Mouse (Mus musculus): Measurements from ENCODE around the gene Mybpc3. TPM values are rescaled to one million over a fixed set of nuclear protein-coding genes. Genes with fewer than 3 reads are reported as not detected.

Mybpc3 gene
- 0.16 and 0.32 TPM in 2 replicates for polyA plus RNA-seq (2016; fragmentation: Nextera tagmentation; extraction: Ambion mirVana)

DNA sequence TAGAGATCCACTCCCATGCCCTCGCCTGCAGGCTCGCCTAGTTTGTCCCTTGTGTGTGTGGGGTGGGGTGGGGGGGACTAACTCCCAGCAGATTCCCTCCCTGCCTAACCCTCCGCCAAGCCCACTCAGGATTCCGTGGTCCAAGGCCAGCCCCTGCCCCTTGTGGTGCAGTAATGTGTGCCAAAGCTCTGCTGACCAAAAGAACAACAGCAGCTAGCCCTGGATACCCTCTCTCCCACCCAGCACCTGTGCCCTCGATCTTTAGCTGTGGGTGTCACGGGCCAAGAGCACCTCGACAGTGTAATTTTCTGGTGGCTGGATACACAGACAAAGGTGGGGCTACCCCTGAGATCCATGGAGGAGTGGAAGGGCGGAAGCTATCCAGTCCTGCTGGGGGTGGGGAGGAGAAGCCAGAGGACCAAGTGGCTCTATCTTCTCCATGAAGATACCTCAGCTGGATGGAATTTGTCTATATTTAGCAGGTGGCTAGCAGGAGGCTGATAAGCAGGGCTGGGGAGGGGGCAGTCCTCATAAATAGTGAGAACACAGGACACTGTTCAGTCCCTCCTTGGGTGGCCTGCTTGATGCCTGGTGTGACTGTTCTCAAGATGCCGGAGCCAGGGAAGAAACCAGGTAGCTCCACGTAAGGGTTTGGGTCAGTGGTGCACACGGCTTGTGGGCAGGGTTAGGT is at the start of gene Mybpc3:
Mybpc3 (plus strand) TSS at position 560 of the 691 bp plus-strand sequence.
- Histone ChIP-seq H3K4me3 (no peak within 1 kb of the TSS), H3K9ac (replicated peaks) (no peak within 1 kb of the TSS), H3K27ac (replicated peaks) (no peak within 1 kb of the TSS), H3K4me1 (peaks cover 8% of the 10 kb centered on the region), H3K27me3 (peaks cover 24% of the 10 kb centered on the region), H3K9me3 (no peaks in the 10 kb centered on the region), H3K4me2 (replicated peaks) (no peak within 1 kb of the TSS), H3K36me3 (no peaks in the 10 kb centered on the region)
- ATAC-seq (ENCODE audit: low FRiP score, low read depth) = no peak
- WGBS = 82% methylated on average over 11 of the region's 11 CpGs

DNA sequence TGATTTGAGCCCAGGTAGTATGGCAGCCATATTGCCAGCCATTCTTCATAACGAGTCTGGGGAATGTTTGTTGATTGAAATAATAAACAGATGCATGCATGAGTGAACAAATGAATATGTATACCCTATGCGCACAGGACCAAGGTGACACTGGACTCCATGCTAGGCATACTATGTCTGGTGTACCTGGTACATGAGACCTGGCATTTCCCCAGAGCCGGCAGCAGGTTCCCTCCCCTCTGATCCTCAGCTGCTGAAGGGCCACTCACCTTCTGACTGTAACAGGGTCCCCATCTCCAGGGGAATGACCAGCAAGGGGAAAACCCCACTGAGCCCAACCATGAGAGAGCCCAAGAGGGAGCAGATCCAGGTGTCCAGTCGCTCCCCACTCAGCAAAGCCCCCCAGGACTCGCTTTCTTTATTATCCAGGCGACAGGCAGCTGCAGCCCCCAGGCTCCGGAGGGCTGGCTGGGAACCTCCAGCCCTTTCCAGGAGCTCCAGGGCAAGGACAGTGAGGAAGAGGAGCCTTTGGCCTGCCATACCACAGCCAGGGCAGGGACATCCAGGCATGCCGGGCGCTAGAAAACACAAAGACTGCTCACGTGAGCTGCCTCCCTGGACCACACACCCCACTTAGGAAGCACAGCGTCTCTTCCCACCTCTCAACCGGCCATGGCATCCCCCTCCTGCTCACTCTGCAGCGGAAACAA is 49.6 kb upstream of the Mybpc3 start:
- Histone ChIP-seq H3K36me3 (peaks cover 24% of the 10 kb centered on the region), H3K9ac (replicated peaks) (no peak overlapping the region), H3K27me3 (no peaks in the 10 kb centered on the region), H3K27ac (replicated peaks) (no peak overlapping the region), H3K9me3 (no peaks in the 10 kb centered on the region), H3K4me3 (no peak overlapping the region), H3K4me1 (peaks cover 22% of the 10 kb centered on the region), H3K4me2 (replicated peaks) (peak overlapping the region; percentile 82)
- 59% methylated on average over 13 of the region's 13 CpGs for WGBS
- ATAC-seq (ENCODE audit: low FRiP score, low read depth) = no peak

DNA sequence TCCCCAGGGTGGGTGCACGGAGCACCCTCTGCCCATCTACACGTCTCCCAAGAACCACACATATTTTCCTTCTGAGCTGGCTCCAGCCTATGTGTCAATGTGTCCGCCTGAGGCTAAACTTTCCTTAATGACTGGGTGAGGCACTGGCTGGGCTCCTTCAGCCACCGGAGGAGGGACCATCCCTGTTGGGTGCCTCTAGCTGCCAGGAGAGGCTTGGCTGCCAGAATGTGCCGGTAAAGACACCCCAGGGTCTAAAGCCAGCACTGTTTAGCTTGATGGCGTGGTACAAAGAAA is 49.1 kb upstream of the Mybpc3 start:
- Histone ChIP-seq H3K9ac (replicated peaks) (no peak overlapping the region), H3K4me2 (replicated peaks) (peak overlapping the region; percentile 82)

DNA sequence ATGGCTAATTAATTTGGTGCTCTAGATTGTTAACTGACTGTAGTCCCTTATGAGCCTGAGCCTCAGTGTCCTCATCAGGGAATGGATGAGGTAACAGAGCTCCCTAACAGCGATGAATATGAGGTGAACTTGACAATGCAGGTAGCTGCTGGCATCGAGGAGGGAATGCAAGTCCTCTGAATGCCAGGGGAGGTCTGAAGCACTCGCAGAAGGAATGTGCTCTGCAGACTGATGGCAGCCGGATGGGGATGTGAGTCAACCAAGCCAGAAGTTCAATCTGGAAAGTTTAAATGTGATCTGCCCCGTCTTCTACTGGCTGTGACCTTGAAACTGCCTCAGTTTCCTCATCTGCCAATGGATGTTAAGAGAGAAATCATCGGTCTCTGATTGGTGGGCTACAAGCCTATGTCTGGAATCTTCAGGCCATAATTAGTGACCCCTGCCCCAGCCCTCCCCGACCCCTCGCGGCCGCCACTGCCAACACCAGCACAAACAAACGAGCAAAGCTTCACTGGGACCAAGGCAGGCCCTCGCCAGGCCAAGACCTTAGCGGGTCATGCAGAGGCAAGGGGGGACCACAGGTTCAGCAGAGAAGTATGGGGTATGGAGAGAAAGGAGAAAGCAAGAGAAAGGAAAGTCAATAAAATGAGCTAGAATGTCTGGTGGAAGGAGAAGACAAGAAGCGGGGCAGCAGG is 48.5 kb upstream of the Mybpc3 start:
- 10% methylated on average over 14 of the region's 14 CpGs for WGBS
- H3K36me3 ChIP-seq = peaks cover 13% of the 10 kb centered on the region

More for the DNA sequence above, 49.1 kb upstream of the Mybpc3 start:
- H3K27ac ChIP-seq (replicated peaks) = no peak overlapping the region
- H3K9me3 ChIP-seq = no peaks in the 10 kb centered on the region
- 50% methylated on average over 6 of the region's 6 CpGs for WGBS
- peak overlapping the region; percentile 75 for H3K4me3 ChIP-seq
- ATAC-seq (ENCODE audit: low FRiP score, low read depth) = no peak
- H3K27me3 ChIP-seq = no peaks in the 10 kb centered on the region
- H3K4me1 ChIP-seq = peaks cover 22% of the 10 kb centered on the region
- peaks cover 19% of the 10 kb centered on the region for H3K36me3 ChIP-seq

DNA sequence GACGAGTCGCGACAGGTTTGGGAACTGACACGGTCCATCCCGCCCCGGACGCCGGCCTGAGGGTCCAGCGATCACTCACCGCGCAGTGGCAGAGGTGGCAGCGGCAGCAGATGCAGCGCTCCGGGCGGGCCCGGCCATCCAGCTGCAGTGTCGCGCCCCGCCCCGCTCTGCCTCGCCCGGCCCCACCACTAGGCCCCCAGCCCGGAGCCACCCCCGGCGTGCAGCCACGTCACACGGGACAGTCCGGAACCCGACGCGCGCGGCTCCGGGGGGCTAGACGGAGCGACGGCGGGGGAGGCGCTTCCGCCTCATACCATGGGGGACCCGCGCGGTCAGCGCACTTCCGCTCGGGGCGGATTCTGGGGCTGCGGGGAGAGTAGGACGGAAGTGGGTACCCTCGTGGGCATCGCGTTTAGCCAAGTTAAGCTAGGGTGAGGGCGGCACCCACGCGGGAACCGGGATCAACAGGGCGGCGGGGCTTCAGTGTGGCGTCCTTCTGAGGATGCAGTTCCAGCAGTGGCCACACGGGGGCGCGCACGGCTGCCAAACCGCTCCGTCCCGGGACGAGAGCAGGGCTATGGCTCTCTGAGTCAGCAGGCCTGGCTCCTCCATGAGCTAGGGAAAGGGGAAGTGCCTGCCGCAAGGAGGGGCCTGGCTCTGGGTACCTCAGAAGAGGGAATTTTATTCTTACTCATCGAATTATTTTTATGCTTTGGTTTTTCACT is 47.7 kb upstream of the Mybpc3 start, which contains the start of gene Slc39a13:
Slc39a13 (minus strand) TSS at position 342 of the 725 bp plus-strand sequence.
- Histone ChIP-seq H3K9me3 (no peaks in the 10 kb centered on the region), H3K36me3 (0 out of 2 replicates have a peak, but pooled peaks cover 9% of the 10 kb centered on the region), H3K9ac (replicated peaks) (peak within 1 kb of the TSS; percentile 76), H3K27ac (replicated peaks) (peak within 1 kb of the TSS; percentile 76), H3K4me3 (peak within 1 kb of the TSS; percentile 75), H3K4me1 (peaks cover 22% of the 10 kb centered on the region), H3K4me2 (replicated peaks) (peak within 1 kb of the TSS; percentile 82), H3K27me3 (no peaks in the 10 kb centered on the region)
- 1% methylated on average over 63 of the region's 69 CpGs for WGBS
- ATAC-seq (ENCODE audit: low FRiP score, low read depth) = peak; percentile 96

More for the DNA sequence above, 48.5 kb upstream of the Mybpc3 start:
- peak overlapping the region; percentile 76 for H3K9ac ChIP-seq (replicated peaks)
- peak overlapping the region; percentile 82 for H3K4me2 ChIP-seq (replicated peaks)
- ATAC-seq (ENCODE audit: low FRiP score, low read depth) = no peak
- H3K9me3 ChIP-seq = no peaks in the 10 kb centered on the region
- H3K27ac ChIP-seq (replicated peaks) = peak overlapping the region; percentile 76
- no peaks in the 10 kb centered on the region for H3K27me3 ChIP-seq
- peak overlapping the region; percentile 75 for H3K4me3 ChIP-seq
- peaks cover 22% of the 10 kb centered on the region for H3K4me1 ChIP-seq

DNA sequence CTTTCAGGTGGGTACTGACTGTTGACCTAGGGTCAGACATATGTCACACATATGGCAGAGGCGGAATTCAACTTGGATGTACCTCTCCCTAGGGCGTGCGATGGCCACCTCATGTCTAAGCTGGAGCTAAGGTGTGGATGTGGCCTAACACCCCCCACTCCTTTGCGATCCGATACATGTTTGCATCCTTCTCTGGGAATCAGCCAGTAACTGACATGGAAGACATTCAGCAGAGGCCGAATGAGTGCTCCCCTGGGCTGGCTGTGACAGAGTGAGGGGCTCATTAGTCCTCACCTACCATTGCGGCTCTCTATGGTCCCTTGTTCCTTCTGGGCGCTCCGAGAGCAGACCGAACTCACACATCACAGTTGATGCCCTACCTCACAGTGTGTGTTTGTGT is 46.9 kb upstream of the Mybpc3 start:
- ATAC-seq (ENCODE audit: low FRiP score, low read depth) = 0 out of 2 replicates have a peak, but pooled peaks have one; percentile 3
- Histone ChIP-seq H3K36me3 (0 out of 2 replicates have a peak, but pooled peaks cover 9% of the 10 kb centered on the region), H3K9ac (replicated peaks) (peak overlapping the region; percentile 76), H3K27ac (replicated peaks) (peak overlapping the region; percentile 76), H3K27me3 (no peaks in the 10 kb centered on the region), H3K4me3 (peak overlapping the region; percentile 75), H3K4me2 (replicated peaks) (peak overlapping the region; percentile 82), H3K9me3 (no peaks in the 10 kb centered on the region), H3K4me1 (peaks cover 22% of the 10 kb centered on the region)
- WGBS = 88% methylated on average over 10 of the region's 10 CpGs

DNA sequence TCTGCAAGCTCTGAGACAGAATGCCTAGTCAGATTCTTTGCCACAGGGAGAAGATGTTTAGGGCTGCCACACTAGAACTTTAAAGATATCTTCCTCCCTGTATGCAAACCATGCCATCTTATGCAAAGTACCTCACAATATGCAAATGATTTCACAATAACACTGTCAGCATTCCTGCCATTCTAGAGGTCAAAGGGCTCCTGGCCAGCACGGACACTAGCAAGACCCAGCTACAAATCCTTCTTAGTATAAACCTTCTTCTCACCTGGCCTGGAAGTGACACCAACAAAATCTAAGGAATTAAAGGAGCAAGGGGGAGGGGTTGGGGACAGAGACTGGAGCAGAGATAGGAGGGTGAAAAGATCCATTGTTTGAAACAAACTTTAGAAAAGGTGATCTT is 45.9 kb upstream of the Mybpc3 start:
- 44% methylated on average over 1 of the region's 1 CpGs for WGBS
- no peak overlapping the region for H3K9ac ChIP-seq (replicated peaks)
- no peaks in the 10 kb centered on the region for H3K9me3 ChIP-seq
- ATAC-seq (ENCODE audit: low FRiP score, low read depth) = no peak
- no peaks in the 10 kb centered on the region for H3K27me3 ChIP-seq
- no peak overlapping the region for H3K4me2 ChIP-seq (replicated peaks)
- peaks cover 22% of the 10 kb centered on the region for H3K4me1 ChIP-seq
- H3K4me3 ChIP-seq = no peak overlapping the region
- no peak overlapping the region for H3K27ac ChIP-seq (replicated peaks)
- H3K36me3 ChIP-seq = 0 out of 2 replicates have a peak, but pooled peaks cover 2% of the 10 kb centered on the region

DNA sequence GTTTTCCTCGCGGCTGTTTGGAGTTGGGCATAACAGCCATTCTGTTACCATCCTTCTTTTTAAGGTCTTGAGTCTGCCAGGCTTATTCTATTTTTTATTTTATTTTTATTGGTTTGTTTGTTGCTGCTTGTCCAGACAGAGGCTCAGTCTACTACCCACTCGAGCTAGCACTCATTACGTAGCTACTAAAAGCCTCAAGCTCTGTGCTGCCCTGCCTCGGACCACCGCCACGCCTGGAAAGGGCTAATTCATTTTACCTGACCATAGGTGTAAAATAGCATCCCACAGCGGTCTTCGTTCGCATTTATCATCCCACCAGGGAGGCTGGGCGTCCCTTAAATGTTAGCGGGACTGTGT is 40.0 kb upstream of the Mybpc3 start:
- Histone ChIP-seq H3K4me3 (peak overlapping the region; percentile 50), H3K9ac (replicated peaks) (peak overlapping the region; percentile 65; the same call in 1 of the 2 replicates), H3K9me3 (no peaks in the 10 kb centered on the region), H3K27ac (replicated peaks) (0 out of 2 replicates have a peak overlapping the region, but pooled peaks have one; percentile 44), H3K4me2 (replicated peaks) (peak overlapping the region; percentile 90), H3K27me3 (no peaks in the 10 kb centered on the region; the same call in 1 of the 2 replicates), H3K4me1 (peaks cover 15% of the 10 kb centered on the region), H3K36me3 (no peaks in the 10 kb centered on the region)
- 17% methylated on average over 12 of the region's 12 CpGs for WGBS
- no peak for ATAC-seq (ENCODE audit: low FRiP score, low read depth)

DNA sequence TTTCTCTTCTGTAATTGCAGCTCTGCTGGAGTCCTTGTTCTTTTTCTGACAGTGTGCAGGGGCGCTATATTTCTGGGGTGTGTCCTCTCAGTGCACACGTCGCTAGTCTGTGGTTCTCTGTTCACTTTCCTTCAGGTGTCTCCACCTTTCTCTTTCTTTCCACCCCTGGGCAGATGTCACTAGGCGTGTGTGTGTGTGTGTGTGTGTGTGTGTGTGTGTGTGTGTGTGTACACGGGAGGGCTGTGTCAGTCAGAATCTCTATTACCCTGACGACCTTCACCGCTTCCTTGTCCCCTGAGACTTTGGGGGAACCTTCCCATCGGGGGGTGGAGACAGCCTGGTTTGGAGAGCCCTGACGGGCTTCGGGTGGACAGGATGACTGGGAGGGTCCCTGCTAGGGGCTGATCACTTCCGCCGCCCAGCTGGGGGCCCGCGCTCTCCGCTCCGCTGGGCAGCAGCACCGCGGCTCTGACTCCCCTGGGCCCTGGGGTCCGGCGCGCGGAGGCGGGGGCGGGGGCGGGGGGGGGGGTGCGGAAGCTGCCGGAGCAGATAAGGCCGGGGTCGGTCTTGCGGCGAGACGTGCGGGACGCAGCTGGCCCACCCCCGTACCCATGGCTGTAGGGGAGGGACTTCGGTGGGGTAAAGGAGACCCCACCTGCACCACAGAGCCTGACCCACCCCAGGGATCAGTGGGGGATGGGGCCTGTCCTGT is 39.5 kb upstream of the Mybpc3 start:
- no peaks in the 10 kb centered on the region; the same call in 1 of the 2 replicates for H3K27me3 ChIP-seq
- no peaks in the 10 kb centered on the region for H3K36me3 ChIP-seq
- peak; percentile 84 for ATAC-seq (ENCODE audit: low FRiP score, low read depth)
- peaks cover 15% of the 10 kb centered on the region for H3K4me1 ChIP-seq
- H3K4me2 ChIP-seq (replicated peaks) = peak overlapping the region; percentile 90
- H3K4me3 ChIP-seq = peak overlapping the region; percentile 50
- no peaks in the 10 kb centered on the region for H3K9me3 ChIP-seq
- peak overlapping the region; percentile 44; the same call in 1 of the 2 replicates for H3K27ac ChIP-seq (replicated peaks)
- 2% methylated on average over 18 of the region's 36 CpGs for WGBS
- peak overlapping the region; percentile 65 for H3K9ac ChIP-seq (replicated peaks)

DNA sequence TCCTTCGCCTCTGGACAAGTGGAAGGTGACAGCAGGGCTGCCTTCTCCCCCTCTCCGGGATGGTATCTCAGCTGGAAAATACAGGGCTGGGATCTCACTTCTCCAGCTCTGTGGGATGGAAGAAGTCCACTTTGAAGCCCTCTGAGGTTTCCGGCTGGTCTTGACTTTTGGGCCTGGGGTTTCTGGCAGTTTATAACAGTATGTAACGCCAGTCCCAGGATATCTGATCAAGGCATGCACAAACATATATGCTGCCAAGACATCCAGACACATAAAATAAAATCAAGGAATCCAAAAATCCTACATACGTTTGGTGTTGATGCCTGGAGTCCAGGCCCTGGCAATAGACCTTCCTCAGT is 38.9 kb upstream of the Mybpc3 start:
- Histone ChIP-seq H3K4me2 (replicated peaks) (peak overlapping the region; percentile 90), H3K36me3 (no peaks in the 10 kb centered on the region), H3K4me1 (peaks cover 15% of the 10 kb centered on the region), H3K9me3 (no peaks in the 10 kb centered on the region), H3K27ac (replicated peaks) (peak overlapping the region; percentile 44; the same call in 1 of the 2 replicates), H3K27me3 (no peaks in the 10 kb centered on the region; the same call in 1 of the 2 replicates), H3K9ac (replicated peaks) (peak overlapping the region; percentile 65), H3K4me3 (peak overlapping the region; percentile 50)
- ATAC-seq (ENCODE audit: low FRiP score, low read depth) = no peak
- WGBS = 29% methylated on average over 5 of the region's 5 CpGs
